Mouse (Mus musculus): ENCODE results near the gene Rnf26. TPM values are rescaled to one million over a fixed set of nuclear protein-coding genes. Genes with fewer than 3 reads are reported as not detected.

The Rnf26 gene
- polyA plus RNA-seq (2012; rRNA removed): 23.4 and 25.6 TPM in 2 replicates

DNA sequence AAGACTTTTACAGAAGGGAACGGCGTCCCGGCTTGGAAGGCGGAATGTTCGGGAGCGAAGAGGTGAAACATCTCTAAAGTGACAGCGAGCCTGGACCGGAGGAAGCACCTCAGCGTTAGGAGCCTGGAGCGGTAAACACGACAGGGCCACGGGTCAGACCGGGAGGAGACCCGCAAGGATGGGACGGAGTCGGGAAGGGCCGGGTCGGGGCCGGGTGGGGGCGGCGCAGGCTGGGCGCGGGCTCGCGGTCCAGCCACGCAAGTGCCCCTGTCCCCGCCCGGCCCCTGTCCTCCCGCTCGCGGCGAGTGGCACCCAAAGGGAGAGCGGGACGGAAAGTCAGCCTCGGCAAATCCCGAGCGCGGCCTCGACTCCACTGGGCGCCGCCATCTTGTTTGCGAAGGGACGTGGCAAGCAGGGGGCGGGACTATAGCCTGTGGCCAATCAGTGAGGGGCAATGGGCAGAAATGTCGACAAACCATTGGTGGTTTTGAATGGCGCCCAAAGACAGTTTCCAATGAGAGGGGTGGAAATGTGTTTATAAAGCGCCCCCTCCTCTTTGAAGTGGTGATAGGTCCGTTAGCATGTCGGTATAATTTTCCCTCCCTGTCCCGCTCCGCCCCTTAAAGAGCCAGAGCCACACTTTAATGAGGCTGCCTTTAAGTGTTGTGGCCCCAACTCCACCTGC, at the start of gene Rnf26, which contains the start of gene Gm49380:
Gene Rnf26, minus strand, starts transcription at position 413 of the 685 bp plus-strand sequence.
Gene Gm49380, minus strand, starts transcription at position 396 of the 685 bp plus-strand sequence.
- DNase-seq (ENCODE audit: low read depth): peak; percentile 90

GRCm38 (mm10) chr9:44159886-44160285, 46.6 kb upstream of the Rnf26 start:
- no peak for DNase-seq (ENCODE audit: low read depth)

- DNase-seq (ENCODE audit: low read depth): no peak
Observed at GRCm38 (mm10) chr9:44147290-44147689, 34.0 kb upstream of the Rnf26 start.

DNA sequence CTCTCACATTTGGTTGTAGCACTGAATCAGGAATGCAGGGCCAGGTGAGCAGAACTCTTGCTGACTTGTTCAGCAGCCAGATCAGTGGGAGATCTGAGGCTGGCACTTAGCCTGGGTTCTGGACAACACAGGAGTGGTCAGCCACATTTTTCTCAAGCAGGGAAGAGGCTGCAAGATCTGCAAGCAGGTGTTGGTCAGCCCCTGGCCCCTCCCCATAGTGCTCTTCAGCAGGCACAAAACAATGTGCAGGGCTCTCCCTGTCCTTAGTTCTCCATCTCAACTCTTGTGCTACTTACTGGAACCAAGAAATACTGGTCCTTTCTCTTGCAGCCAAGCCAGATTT, 31.4 kb upstream of the Rnf26 start:
- DNase-seq (ENCODE audit: low read depth): no peak

DNA sequence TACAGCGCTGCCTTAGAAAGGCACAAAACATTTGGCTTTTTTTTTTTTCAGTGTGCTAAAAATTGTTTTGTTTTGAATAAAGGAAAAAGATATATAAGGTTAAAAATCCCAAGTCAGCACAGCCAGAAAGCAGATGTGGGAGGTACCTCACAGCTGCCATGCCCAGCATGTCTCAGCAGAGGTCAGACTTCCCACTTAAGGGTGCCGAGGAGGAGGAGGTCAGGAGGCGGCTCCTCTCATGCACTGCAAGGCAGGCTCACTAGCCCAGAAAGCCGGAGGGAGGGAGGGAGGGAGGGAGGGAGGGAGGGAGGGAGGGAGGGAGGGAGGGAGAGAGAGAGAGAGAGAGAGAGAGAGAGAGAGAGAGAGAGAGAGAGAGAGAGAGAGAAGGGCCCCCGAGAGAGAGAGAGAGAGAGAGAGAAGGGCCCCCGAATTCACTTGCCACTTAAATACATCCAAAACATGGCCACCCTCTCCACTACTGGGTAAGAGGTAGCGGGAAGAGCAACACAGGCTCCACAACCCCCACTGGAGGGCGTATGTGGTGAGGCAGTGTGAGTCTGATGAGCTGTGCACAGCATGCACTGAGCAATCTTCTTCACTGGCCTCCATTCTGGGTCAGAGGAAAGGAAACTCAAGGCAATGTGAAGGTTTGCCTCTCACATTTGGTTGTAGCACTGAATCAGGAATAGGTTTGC, 30.9 kb upstream of the Rnf26 start:
- DNase-seq (ENCODE audit: low read depth): no peak

DNA sequence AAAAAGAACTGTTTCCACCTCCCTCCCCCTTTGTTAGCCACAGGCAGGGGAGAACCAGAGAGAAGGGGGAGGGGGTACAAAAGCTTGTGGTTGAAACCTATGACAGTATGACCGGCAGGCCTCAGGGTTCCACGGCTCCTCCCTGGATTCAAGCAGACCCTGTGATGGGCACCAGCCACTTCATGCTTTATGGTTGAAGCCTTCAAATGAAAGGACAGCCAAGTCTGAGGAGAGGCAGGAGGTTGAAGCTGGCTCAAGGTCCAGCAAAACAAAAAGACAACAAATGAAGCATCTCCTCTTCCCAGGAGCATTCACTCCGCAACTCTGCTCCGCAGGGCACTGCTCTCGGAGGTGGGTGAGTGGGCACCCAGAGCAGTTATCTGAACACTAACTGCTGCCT, 30.1 kb upstream of the Rnf26 start:
- DNase-seq (ENCODE audit: low read depth): no peak

DNA sequence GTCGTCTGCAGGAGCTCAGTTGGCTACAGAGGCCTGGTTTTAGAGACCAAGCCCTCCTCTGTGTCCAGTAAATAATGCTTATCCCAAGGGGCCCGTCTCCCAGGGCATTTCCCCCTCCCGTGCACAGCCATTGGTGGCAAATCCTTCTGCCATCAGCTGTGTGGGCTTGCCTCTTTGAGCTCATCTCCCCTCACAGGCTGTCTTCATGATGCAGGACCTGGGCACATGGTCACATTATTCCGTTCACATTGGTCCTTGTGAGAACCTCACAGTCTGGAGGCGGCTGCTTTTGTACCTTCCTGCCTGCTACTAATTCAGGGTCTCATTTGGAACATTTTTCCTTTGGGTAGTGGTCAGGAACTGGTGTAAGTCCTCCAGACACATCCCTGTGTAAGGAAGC, 28.6 kb upstream of the Rnf26 start:
- DNase-seq (ENCODE audit: low read depth): no peak

DNA sequence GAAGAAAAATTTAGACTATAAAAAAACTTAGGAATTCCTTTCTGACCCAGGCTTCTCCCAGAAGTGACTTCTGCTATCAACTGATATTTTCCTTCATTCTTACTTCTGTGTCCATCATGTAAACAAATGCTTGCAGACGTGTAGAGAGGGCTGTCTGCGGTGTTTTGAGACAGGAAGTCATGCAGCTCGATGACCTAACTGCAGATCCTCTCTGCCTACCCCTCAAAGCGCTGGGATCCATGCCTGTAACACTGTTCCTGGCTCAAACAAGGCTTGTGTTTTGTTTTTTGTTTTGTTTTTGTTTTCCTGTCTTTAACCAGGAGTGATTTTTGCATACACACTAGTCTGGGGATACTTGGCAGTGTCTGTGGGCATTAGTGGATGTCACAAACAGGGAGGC, 24.5 kb upstream of the Rnf26 start:
- DNase-seq (ENCODE audit: low read depth): no peak

DNA sequence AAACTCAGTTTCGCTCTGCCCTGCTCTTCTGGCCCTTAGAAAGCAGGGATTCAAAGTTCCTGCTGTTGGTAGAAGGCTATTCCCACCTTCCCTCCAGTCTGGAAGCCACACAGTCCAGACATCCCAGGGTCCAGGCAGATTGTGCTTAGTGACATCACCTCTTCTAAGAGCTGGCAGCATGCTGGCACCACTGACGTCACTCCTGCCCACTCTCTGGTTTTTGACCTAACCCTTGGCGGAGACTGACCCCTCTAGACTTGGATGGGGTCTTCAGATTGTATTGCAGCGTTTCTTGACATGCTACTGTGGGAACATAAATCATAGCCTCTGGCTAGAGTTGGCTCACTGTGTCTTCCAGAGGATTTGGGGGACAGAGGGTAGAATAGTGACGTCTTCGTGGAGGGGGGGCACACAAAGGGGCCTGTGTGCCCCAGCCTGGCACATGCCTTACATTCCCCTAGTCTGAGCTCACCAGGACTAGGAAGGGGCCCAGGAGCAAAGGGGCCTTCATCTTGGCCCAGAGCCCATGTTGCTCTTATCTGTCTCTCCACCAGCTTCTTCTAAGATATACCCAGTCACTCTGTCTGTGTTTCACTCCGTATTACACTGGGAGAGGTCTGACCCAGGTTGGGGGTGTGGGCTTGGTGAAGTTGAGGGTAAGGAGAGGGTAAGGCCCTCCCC, 22.6 kb upstream of the Rnf26 start:
- no peak for DNase-seq (ENCODE audit: low read depth)

- DNase-seq (ENCODE audit: low read depth): no peak
Observed at GRCm38 (mm10) chr9:44134851-44135730, 21.8 kb upstream of the Rnf26 start.

DNA sequence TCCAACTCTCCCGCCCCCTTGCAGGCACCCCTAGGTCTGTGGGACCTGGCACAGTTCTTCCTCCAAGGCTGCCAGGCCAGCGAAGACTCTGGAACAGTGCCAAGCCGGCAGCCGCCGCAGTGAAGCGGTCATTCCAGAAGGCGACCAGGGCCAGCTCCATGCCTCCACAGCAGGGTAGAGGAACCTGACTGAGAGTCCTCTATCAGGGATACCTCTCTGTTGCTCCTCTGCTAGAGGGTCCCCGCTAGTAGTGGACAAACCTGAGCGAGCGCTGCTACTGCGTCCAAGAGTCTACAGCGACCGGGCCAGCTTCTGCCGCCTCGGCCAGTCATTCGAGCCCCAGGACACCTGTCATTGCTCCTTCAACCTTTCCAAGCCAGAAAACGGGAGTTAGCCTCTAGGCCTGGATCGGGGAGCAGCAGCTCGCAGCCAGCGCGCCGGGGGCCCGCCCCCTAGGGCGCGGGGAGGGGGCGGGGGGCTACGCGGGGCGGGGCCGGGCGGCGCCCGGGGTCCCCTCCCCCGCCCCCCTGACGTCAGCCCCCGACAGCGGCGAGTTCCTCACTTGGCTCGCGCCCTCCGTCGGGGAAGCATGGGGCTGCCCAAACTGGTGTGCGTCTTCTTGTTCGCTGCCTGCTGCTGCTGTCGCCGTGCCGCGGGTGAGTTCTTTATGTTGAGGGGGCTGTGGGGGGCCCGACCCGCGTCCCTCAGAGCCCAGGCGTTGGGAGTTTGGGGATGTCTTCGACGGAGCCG, 21.0 kb upstream of the Rnf26 start, which contains the start of gene Mcam:
Gene Mcam, plus strand, starts transcription at position 369 of the 750 bp plus-strand sequence.
- no peak for DNase-seq (ENCODE audit: low read depth)

DNA sequence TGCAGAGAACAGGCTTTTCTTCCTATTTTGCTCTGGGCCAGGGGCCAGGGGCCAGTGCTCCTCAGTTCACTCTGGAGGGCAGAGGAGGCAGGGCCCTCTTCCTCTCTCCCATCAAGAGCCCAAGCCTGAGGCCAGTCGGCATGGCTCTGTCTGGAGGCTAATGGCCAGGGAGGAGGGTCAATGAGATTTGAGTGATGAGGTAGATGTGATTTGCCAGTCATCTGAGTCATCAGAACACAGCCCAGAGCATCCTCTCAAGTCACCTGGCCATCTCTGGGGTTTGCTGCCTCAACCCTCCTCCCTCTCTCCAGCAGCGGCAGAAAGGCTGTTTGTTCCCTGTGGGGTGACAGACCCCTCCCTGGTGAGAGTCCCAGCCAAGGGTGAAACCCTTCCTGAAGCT, 20.0 kb upstream of the Rnf26 start:
- no peak for DNase-seq (ENCODE audit: low read depth)

GRCm38 (mm10) chr9:44132200-44132599, 18.9 kb upstream of the Rnf26 start:
- no peak for DNase-seq (ENCODE audit: low read depth)

GRCm38 (mm10) chr9:44131276-44131590, 17.9 kb upstream of the Rnf26 start:
- no peak for DNase-seq (ENCODE audit: low read depth)

GRCm38 (mm10) chr9:44130581-44131275, 17.4 kb upstream of the Rnf26 start:
- DNase-seq (ENCODE audit: low read depth): no peak

GRCm38 (mm10) chr9:44130034-44130433, 16.7 kb upstream of the Rnf26 start:
- DNase-seq (ENCODE audit: low read depth): no peak

- no peak for DNase-seq (ENCODE audit: low read depth)
Observed at GRCm38 (mm10) chr9:44129633-44130032, 16.3 kb upstream of the Rnf26 start.

GRCm38 (mm10) chr9:44127351-44127801, 14.1 kb upstream of the Rnf26 start:
- DNase-seq (ENCODE audit: low read depth): no peak

DNA sequence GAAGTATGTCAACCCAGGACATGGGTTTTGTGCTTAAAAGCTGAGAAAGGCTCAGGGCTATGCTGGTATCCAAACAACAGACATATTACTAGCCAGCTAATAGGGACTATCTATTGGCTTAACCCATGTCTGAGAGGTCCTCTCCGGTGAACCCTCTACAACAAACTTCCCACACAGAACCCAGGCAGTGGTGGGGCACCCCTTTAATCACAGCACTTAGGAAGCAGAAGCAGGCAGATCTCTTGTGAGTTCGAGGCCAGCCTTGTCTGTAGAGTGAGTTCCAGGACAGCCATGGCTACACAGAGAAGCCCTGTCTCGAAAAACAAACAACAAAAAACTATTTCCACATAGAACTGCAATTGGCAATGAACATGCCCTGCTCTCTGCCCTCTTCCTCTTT, 13.4 kb upstream of the Rnf26 start:
- DNase-seq (ENCODE audit: low read depth): no peak

Measured in gonadal fat pad, adult 2 months (tissue).